Mouse (Mus musculus): ENCODE results near the gene Fam13c.
"Not testable (repeated sequence)": the region's sequence is repeated elsewhere in the genome, so short reads cannot be mapped to it uniquely, and the experiment has no call there.

The Fam13c gene

DNA sequence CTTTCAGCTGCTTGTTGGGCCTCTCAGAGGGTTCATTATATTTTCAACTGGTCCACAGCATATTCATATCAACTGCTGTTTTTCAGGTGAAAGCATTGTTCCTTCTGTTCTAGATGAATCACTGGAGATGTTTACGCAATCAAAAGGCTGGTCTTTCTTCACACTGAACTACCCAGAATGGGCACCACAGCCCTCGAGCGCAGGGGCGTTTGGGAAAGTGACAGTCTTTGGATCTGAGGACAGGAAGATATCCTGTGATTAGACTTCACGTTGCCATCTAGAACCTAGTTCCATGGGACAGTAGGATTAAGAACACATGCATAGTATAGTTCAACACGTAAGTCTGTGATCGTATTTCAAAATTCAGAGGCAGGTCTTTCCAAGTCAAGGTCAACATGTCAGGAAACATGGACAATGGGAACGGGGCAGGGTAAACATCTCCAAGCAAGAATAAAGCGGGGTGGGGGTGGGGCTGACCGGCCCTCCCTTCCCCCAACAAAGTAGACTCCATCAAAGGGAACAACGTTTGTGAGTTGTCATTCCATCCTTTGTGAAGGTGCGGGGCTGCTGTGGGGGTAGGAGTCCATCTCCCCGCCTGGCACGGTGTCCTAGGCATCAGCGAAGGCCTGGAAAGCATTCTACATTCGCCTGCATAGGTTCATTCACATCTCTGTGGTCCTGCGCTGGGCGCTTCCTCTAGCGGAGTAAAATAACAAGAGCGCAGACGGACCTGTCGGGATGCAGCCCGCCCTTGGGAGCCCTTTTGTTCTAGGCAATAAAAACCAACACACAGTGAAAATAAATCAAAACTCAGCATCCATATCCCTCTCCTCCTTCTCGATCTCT lies at the start of gene Fam13c:
TSS of gene Fam13c (plus strand) at position 806 of the 846 bp plus-strand sequence.
- peak in 1 of 2 experiments; percentile 35 for DNase-seq

DNA sequence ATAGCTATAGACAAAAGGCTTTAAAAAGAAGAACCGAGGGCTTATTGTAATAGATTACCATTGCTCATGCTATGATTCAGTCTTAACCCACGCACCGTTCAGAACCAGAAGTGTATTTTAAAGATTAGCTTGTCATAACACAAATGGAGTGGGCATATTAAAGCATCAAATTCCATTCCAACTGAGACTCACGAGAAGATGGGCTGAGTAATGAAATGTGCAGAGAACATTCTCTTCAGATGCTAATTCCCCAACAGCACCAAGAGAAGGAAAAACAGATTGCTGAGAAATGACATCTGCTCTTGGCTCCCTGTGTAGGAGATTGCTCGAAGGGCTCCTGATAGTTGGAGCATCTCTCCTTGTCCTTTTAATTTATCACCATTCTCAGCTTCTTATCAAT lies 44.4 kb upstream of the Fam13c start:
- DNase-seq = no peak

DNA sequence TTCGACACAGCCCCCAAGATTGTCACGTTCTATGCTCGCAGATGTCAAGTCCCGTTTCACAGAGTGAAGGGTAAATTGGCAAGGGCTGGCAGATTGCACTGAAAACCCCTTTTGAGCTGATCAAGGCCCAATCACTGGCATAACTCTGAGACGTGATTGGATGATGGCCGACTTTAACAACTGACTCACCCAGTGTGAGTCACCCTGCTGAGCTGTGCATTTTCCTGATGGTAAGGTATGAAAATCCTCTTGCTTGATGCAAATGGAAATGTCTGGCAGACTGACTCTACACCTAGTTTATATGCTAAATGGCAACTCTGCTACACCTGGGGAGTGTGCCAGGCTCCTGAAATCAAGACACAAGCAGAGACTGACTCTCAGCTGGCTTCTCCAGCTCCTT lies 42.1 kb upstream of the Fam13c start:
- no peak for DNase-seq

DNA sequence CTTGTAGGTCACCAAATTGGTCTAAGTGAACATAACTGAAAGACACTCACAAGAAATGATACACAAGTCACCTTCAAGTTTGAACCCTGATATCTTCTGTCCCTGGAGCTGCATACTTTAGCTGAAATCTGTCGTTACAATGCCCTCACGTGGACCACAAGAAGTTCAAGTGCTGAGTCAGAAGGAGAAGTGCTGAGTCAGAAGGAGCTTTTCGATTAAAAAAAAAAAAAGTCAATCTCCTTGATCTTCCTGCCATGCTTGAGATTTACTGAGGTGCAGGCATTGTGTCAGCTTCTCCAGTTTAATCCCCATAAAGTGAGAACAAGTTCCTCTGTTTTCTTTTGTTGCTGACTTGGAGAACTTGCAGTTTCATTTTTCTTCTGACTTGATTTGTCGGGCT lies 38.3 kb upstream of the Fam13c start:
- DNase-seq = no peak

DNA sequence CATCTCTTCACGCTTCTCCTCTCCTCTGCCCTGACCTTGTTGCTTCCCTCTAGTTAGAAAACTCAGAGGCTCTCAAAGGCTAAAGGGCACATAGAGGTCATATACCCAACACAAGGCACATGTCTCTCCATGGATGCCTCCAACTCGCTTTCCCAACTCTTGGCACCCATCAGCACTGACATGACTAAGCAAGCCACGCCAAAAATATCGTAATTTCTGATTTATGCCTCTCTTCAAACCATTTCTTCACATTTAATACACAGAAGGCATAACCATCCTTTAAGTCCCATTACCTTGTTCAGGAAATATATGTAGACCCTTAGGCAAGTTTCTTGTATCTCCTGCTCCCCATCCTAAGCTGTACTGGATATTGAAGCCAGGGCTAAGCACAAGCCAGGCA lies 37.6 kb upstream of the Fam13c start:
- no peak for DNase-seq

DNA sequence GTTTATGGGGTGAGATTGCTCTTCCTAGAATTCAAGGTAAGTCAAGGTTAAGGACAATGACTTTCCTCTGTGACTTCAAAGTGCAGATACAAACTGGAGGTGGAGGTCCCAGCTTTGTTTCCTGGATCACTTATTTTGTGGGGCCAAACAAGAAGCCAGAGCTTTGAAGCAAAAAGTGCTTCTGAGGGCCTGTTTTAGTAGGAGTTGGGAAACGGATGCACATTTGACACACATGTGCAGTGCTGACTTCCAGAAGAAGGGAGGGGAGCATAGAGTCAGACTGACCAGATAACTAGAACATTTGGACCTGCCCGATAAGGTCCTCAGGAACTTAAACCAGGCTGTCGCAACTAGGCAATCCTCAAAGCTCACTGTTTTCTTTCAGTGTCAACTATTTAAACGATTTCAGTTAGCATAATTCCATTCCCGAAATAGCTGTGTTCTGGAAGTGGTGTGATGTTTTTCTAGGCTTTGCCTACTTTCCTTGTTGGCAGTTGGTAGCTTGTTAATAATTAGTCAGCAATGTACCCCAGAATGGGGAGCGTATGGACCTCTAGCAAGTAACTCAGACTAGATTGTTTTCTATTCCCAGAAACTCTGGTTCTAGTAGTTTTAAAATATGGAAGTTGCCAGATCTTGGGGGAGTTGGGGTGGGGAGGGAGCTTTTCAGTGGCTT lies 22.3 kb upstream of the Fam13c start:
- peak in 1 of 2 experiments; percentile 51 for DNase-seq

DNA sequence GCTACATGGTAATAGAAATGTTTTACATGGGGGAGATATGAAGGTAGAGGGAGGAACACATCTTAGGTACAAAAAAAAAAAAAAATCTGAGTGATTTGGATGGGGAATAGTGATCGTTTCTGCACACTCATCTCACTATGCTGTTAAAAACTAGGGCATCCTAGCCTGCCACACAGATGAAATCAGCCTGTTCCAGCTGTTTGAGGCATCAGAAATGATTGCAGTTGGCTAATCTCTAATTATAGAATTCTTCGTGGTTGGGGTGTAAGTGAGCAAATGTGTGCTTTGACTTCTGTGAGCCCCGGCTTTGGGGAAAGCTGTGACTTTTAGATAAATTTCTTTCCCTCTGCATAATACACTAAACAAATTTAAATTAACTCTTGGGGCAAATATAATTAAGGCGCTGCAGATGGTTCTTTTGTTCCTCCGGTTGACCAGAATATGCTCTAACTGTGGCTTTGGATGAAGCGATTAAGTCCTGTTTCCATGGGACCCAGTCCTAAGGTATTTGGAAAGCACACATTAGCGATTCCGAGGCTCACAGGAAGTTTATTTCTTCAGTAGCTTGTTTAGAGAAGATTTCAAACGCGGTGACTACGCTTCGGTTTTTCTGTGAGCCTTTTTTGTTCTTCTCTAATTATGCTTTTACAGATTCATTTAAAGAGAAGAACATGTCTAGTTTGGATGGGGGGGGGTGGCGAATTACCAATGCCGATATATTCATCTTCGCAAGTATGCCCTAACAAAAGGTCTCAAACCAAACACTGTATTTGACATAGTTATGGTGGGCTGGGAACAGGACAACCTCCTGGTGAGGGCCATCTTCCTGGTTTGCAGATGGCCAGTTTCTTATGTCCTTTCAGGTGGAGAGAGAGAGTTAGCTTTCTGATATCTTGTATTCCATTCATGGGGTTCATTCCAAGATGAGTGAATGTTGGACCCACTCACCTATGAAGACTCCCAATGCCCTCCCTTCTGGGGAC lies 20.7 kb upstream of the Fam13c start:
- no peak for DNase-seq

DNA sequence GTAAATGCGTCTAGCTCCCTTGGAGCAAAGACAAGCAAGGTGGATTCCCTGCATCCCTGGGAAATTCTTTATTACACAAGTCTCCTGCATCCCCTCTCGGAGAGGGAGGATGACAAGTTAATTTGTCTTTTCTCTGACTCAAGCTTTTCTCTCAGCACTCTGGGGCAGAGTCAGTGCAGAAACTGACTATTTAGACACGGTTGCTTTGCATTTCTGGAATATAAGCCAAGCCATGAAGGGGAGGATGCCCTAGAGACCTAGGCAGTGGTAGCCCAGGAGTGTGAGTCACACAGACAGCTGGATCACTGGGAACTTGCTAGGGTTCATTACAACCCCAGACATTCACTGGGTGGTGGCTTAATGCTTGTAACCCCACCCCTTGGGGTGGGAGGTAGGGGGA lies 13.9 kb upstream of the Fam13c start:
- no peak for DNase-seq

DNA sequence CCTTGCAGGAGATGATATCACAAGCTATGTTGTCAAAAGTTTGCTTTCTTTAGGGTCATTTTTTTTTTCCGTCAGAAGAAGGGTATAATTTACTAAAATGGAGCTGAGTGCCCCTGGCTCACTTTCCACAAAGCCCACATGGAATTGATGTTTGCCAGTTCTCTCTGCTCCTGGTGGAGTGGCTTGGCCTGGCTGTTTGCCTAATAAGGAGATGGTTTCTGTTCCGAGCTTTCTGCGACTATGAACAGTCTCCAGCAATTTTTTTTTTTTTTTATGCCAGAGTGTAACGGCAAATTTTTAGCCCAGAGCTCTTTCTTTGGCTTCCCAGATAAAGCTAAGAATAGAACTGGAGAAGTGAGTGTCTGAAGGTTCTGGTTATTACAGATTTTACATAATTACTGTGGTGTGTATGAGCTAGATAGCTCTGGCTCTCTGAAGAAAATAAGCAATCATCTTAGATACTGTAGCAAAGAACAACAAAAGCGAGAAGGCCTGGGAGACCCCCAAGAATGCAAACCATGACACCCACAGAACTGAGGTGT lies 12.1 kb upstream of the Fam13c start:
- no peak for DNase-seq

DNA sequence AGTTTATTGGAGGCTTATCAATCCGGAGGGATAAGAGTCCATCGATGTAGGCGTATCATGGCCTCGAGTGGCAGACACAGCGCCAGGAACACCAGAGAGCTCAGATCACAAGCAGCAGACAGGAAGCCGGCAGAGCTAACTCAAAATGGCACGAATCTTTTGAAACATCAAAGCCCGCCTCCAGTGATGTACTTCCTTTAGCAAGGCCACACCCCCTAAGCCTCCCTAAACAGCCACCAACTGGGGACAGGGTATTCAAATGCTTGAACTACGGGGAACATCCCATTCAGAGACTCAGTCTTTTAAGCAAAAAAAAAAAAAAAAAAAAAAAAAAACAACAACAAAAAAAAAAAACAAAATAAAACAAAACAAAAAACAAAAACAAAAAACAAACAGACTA lies 10.9 kb upstream of the Fam13c start:
- no peak for DNase-seq

DNA sequence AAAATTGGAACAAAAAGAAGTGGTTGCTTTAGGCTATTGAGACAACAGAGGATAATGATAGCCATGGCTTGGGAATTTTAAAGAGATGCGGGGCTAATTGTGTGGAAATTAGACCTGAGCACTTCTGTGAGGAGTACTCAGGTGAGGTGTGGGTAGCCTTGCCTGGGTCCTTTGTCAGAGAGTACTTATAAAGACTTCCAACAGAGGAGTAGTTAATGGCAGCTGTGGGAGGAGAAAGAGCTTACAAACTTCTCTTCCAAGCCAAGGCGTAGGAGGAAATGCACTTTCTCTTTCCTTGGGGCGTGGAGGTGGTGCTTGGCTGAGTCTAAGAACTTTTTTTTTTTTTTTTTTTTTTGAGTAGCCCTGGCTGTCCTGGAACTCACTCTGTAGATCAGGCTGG lies 6.9 kb upstream of the Fam13c start:
- no peak for DNase-seq

DNA sequence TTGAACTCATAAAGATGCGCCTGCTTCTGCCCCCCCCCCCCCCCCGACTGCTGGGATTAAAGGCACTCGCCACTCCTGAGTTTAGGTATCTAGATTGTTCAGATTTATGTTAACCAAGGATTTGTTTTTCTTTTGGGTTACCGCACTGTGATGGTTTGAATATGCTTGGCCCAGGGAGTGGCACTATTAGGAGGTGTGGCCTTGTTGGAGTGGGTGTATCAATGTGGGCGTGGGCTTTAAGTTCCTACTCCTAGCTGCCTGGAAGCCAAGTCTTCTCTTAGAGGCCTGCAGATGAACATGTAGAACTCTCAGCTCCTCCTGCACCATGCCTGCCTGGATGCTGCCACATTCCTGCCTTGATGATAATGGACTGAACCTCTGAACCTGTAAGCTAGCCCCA lies 6.5 kb upstream of the Fam13c start:
- DNase-seq = not testable (repeated sequence)

DNA sequence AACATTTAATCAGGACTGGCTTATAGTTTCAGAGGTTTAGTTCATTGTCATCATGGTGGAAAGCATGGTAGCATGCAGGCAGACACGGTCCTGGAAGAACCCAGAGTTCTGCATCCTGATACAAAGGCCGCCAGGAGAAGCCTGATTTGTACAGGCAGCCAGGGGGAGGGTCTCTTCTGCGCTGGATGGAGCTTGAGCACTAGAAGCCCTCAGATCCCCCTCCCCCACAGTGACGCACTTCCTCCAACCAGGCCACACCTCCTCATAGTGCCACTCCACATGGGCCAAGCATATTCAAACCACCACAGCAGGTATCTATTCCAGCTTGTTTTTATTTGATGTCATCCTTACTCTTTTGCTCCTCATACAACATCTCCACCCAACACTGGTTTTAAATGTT lies 3.6 kb upstream of the Fam13c start:
- DNase-seq = no peak

DNA sequence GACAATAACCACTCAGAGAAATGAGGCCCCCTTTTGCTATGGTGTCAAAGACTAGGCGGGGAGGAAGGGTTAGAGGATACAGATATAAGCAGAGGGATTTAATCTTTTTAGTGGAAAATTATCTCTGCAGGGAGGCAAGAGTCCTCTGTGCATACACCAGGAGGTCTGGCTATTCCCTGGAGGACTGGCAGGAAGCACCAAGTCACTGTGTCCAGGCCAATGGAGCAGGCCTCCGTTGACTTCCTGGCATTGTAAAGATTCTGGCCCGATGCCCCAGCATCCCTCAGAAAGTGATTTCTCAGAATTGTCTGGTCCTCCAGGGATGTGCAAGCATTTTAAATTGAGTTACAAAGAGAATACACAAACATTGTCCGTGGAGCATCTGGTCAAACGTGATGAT lies 3.0 kb upstream of the Fam13c start:
- peak; percentile 83 for DNase-seq

DNA sequence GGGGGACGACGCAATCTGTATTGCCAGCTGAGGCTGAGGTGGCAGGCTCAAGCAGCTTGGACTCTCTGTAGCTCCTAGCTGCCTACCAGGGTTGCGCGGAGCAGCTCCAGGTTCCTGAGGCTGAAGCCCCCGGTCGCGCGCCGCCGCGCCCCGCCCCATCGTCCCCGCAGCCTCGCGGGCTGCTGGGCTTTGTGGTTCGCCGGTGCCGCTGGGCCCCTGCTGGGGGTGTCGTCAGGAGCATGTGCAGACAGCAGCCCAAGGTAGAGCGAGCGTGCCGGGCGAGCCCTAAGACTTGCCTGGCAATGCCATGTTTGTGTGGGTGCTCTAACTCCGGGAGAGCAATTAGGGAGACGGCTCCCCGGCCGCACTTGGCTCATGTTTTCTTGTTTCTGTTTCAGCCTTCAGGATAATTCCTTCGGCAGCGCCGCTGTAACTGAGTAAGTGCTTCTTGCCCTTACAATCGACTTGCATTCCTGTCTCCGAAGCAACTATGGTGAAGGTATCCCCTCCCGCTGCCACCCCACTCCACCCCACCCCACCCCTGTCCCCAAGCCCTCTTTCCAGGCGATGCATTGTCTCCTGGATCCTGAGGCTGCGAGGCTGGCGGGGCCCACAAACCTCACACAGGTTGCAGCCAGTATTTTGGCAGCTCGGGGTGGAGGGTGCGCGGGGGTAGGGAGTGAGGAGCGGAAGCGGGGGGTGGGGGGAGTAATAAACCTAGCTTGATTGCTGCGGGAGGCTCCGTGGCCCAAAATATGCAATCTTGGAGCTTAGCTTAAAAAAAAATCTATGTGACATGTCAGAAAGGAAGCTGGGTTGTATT lies 569 bp downstream of the Fam13c start:
- DNase-seq = peak; percentile 19 to 61

DNA sequence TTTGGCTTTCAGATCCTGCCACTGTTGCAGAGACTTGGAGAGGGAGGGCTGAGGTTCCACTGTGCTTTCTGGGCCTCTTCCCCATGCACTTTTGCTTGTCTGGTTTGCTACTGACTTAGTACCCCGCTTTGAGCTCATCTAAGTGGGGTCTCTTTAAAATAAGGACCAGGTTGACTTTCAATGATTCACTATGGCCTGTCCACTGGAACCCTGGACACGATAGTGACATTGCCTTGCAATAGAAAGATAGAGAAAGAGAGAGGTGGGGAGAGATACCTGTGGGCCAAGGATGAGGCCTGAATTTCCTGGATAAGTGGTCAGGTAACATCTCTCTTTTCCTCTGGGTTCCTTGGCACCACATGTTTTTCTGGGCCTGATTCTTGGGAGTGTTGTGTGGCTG lies 1.9 kb downstream of the Fam13c start:
- DNase-seq = no peak

DNA sequence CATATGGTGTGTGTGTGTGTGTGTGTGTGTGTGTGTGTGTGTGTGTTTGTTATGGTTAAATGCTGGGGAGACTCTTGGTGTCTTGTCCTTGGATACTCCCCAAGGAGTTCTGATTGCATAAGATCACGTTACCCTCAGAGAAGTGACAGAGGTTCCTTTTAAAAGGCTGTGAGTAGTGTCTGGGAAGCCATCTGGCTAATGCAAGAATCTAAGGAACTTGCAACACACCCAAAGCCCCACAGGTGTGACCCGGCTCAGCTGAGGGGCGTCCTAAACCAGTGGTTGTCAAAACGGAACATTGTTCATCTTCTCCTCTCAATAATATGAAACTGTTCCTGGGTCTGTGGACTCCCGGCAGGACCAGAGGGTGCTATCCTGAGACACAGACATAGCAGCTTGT lies 2.3 kb downstream of the Fam13c start:
- DNase-seq = no peak

DNA sequence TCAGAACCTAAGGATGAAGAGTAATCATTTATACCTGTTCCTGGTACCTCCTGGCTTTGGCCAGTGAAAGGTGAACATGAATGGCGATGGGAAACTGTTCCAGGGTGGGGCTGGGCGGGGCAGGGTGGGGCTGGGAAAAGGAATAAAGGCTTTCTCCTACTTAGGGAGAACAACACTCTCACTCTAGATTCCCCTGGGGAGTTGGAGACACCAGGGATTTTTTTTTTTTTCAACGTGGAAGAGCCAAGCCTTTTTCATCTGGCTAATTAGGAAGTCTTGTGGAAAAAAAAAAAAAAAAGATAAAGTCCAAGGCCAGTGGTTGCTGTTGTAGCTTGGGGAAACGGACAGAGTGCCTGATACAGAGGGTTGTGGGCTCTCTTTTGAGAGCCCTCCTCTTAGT lies 7.5 kb downstream of the Fam13c start:
- no peak for DNase-seq

DNA sequence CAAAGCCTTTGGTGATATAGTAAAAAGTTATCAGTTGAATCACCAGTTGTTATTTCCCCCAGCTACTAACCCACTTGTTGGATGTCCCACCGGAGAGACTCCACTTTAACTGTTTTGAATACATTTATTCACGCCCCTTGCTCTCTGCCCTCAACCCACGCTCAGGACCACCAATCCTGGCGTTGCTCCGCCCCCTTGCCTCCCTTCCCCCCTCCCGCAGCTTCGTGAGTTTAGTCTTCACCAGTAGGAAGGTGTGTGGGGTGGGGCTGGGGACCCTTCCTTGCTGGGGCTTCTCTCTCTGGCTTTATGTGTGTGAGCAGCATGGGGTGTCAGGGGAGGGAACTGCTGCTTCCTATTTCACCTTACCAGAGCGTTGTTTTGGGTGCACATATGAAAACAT lies 8.9 kb downstream of the Fam13c start:
- DNase-seq = no peak

DNA sequence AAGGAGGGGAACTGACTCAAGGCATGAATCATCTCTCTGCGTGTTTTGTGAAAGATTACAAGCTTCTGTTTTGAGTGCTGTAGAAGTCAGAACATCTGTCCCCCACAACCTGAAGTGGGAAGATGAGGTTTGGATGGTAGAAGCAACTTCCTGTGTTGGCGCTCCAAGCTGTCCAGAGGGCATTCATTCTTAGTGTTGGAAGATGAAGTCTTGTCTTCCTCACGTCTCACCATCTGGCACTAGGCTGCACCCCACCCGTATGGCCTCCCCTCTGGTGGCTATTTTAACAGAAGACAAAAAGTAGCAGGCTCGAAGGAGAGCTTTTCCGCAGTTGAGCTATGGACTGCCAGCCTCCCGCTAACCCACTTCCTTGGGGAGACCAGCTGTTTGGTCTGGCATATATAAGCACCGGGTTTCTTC lies 15.6 kb downstream of the Fam13c start:
- DNase-seq = no peak

DNA sequence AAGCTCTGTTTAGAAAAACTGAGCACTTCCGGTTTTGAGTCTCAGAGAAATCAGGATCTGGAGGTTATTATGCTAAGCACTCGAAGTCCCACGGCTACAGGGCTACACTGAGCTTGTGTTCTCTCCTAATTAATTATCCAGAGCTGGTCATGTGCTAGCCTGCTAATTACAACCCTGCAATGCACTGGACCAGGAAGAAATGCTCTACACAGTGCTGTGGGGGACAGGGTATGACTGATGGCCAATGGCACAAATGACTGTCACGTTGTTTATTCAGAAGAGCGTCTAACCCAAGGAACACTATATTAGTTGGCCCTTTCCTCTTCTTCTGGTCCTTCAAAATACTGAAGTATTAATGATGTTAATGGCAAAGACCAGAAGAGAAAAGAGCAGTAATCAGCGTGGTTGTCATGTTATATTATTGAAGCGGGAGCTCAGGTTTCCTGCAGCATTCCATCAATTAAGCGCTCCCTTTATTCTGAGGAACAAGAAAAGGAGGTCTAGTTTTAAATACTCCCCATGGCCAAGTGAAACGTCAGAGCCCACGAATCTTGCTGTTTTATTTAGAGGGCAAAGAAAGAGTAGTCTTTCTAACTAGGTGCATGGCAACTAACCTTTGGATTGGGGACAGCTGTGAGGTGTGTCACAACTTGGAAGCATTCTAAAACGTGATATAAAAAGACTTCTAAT lies 18.4 kb downstream of the Fam13c start:
- DNase-seq = peak in 1 of 2 experiments; percentile 18

Data from kidney, postnatal 36 days (tissue).